Mouse (Mus musculus) kidney, adult 11 months (tissue): ENCODE measurements around the gene H2-DMb1.

Experiments used
- DNase-seq: peaks from one replicate; pipeline ENCODE4 v3.0.0; 2022

The H2-DMb1 gene

GRCm38 (mm10) chr17:34196941-34197894 lies 44.3 kb downstream of the H2-DMb1 start, which contains the start of gene Psmb8:
Psmb8 (plus strand) TSS chr17:34197721.
- DNase-seq, result peak; percentile 91

- DNase-seq, result peak; percentile 45
Observed at GRCm38 (mm10) chr17:34197904-34198520, 45.1 kb downstream of the H2-DMb1 start.

GRCm38 (mm10) chr17:34198521-34198912 lies 45.6 kb downstream of the H2-DMb1 start:
- no peak for DNase-seq

- no peak for DNase-seq
Observed at GRCm38 (mm10) chr17:34199050-34199619, 46.3 kb downstream of the H2-DMb1 start.

GRCm38 (mm10) chr17:34200047-34200446 lies 47.2 kb downstream of the H2-DMb1 start:
- no peak for DNase-seq

- DNase-seq, result no peak
Observed at GRCm38 (mm10) chr17:34200772-34201505, 48.1 kb downstream of the H2-DMb1 start.

GRCm38 (mm10) chr17:34201506-34202055 lies 48.7 kb downstream of the H2-DMb1 start:
- DNase-seq, result no peak

GRCm38 (mm10) chr17:34202760-34203442 lies 50.0 kb downstream of the H2-DMb1 start:
- DNase-seq, result no peak

- no peak for DNase-seq
Observed at GRCm38 (mm10) chr17:34203444-34203843, 50.6 kb downstream of the H2-DMb1 start, which contains the start of gene Tap2. Tap2 (plus strand) TSS chr17:34203527.

GRCm38 (mm10) chr17:34204303-34205010 lies 51.6 kb downstream of the H2-DMb1 start:
- DNase-seq, result peak; percentile 79

GRCm38 (mm10) chr17:34205021-34205745 lies 52.3 kb downstream of the H2-DMb1 start:
- DNase-seq, result no peak

GRCm38 (mm10) chr17:34205746-34206176 lies 52.9 kb downstream of the H2-DMb1 start:
- DNase-seq, result no peak

- no peak for DNase-seq
Observed at GRCm38 (mm10) chr17:34206731-34207130, 53.9 kb downstream of the H2-DMb1 start.

GRCm38 (mm10) chr17:34207456-34207855 lies 54.6 kb downstream of the H2-DMb1 start:
- DNase-seq, result no peak

GRCm38 (mm10) chr17:34207866-34208265 lies 55.0 kb downstream of the H2-DMb1 start:
- no peak for DNase-seq

- DNase-seq, result no peak
Observed at GRCm38 (mm10) chr17:34208421-34208820, 55.5 kb downstream of the H2-DMb1 start.

- DNase-seq, result no peak
Observed at GRCm38 (mm10) chr17:34209680-34210079, 56.8 kb downstream of the H2-DMb1 start.
